21 mouse cellular contexts compared by ENCODE assay signal in genomic region chr9:66971116-66971515, GRCm38 (mm10). TPM values are rescaled to one million over a fixed set of nuclear protein-coding genes. Genes with fewer than 3 reads are reported as not detected.
DNase-seq lines count a peak whose midpoint lies in the region; ATAC-seq and TF ChIP-seq lines count a peak whose summit lies in the region.
"Had no signal": no experiment of that assay in that cellular context is flagged by ENCODE, and none has a peak within 500 bp of the region (broad histone marks: within the 10 kb centered on the region; RNA-seq: fewer than 3 reads in every experiment).

No protein-coding gene starts in this region.

- whole genome bisulfite sequencing in heart, embryonic 10.5 days: 82% methylated on average over 8 of the region's 8 CpGs
- 87% methylated on average over 8 of the region's 8 CpGs for WGBS in midbrain, embryonic 11.5 days
- WGBS in midbrain, postnatal 0 days: 88% methylated on average over 8 of the region's 8 CpGs

- H3K27me3 ChIP-seq in heart, embryonic 10.5 days (ENCODE audit: insufficient read depth, poor library complexity, severe bottlenecking): no peaks in the 10 kb centered on the region
- H3K27me3 ChIP-seq in midbrain, embryonic 11.5 days (ENCODE audit: control insufficient read depth, insufficient read depth, low read length): no peaks in the 10 kb centered on the region
- H3K27me3 ChIP-seq in midbrain, postnatal 0 days (ENCODE audit: insufficient read depth, low read length): no peaks in the 10 kb centered on the region
- H3K27me3 ChIP-seq: embryonic facial prominence, embryonic 13.5 days; embryonic facial prominence, embryonic 15.5 days; forebrain, embryonic 12.5 days had no signal

- peaks cover 5% of the 10 kb centered on the region for H3K4me1 ChIP-seq in heart, embryonic 10.5 days
- peaks cover 2% of the 10 kb centered on the region; the same call in 1 of the 2 replicates for H3K4me1 ChIP-seq in midbrain, embryonic 11.5 days (ENCODE audit: control insufficient read depth, insufficient read depth, low read length)
- no peaks in the 10 kb centered on the region for H3K4me1 ChIP-seq in midbrain, postnatal 0 days (ENCODE audit: insufficient read depth, low read length)

- no peak for ATAC-seq in midbrain, embryonic 11.5 days (ENCODE audit: low FRiP score)
- no peak for ATAC-seq in midbrain, postnatal 0 days (ENCODE audit: low FRiP score)
- ATAC-seq: forebrain, embryonic 14.5 days; forebrain, embryonic 16.5 days had no signal

- no peak for TF ChIP-seq CTCF in midbrain, postnatal 0 days (IDR thresholded peaks at IDR 0.05)

- H3K9ac ChIP-seq in midbrain, embryonic 11.5 days (ENCODE audit: low read length): no peak overlapping the region
- H3K9ac ChIP-seq in midbrain, postnatal 0 days (replicated peaks; ENCODE audit: low read length, poor library complexity, severe bottlenecking): no peak overlapping the region
- H3K9ac ChIP-seq: embryonic facial prominence, embryonic 13.5 days; embryonic facial prominence, embryonic 15.5 days; forebrain, embryonic 12.5 days had no signal

- H3K27ac ChIP-seq in heart, embryonic 10.5 days: no peak overlapping the region
- H3K27ac ChIP-seq in midbrain, embryonic 11.5 days (ENCODE audit: low read depth, low read length): no peak overlapping the region
- H3K27ac ChIP-seq in midbrain, postnatal 0 days (ENCODE audit: low read depth, low read length): no peak overlapping the region
- H3K27ac ChIP-seq: embryonic facial prominence, embryonic 13.5 days; embryonic facial prominence, embryonic 15.5 days; forebrain, embryonic 10.5 days; forebrain, embryonic 12.5 days had no signal

- DNase-seq in heart, embryonic 10.5 days (ENCODE audit: low spot score): peak; percentile 33
- no peak for DNase-seq in heart, postnatal 4 days
- DNase-seq in midbrain, embryonic 11.5 days (ENCODE audit: low spot score, missing footprints): peak; percentile 77
- no peak for DNase-seq in midbrain, postnatal 0 days (ENCODE audit: low spot score)
- DNase-seq: adrenal gland, adult 2 months; adrenal gland, postnatal 10 days; adrenal gland, postnatal 25 days; cerebellum, adult 11 months; cerebellum, adult 18-20 months; cerebellum, adult 8-10 months; cerebellum, adult 9-11 months; cerebellum, postnatal 14 days; cerebellum, postnatal 36 days; embryo, embryonic 11 days had no signal

- H3K9me3 ChIP-seq in heart, embryonic 10.5 days: no peaks in the 10 kb centered on the region
- no peaks in the 10 kb centered on the region for H3K9me3 ChIP-seq in midbrain, embryonic 11.5 days (ENCODE audit: control insufficient read depth, low read length)
- no peaks in the 10 kb centered on the region for H3K9me3 ChIP-seq in midbrain, postnatal 0 days (ENCODE audit: low read length)
- H3K9me3 ChIP-seq: embryonic facial prominence, embryonic 13.5 days; embryonic facial prominence, embryonic 15.5 days; forebrain, embryonic 10.5 days; forebrain, embryonic 12.5 days had no signal

- H3K4me3 ChIP-seq in heart, embryonic 10.5 days: no peak overlapping the region
- no peak overlapping the region for H3K4me3 ChIP-seq in midbrain, embryonic 11.5 days (ENCODE audit: low read depth, low read length)
- H3K4me3 ChIP-seq in midbrain, postnatal 0 days (ENCODE audit: low read depth, low read length): no peak overlapping the region
- H3K4me3 ChIP-seq: embryonic facial prominence, embryonic 13.5 days; embryonic facial prominence, embryonic 15.5 days; erythroblast, embryonic 14.5 days; forebrain, embryonic 10.5 days; forebrain, embryonic 12.5 days had no signal

- peaks cover 16% of the 10 kb centered on the region for H3K36me3 ChIP-seq in heart, embryonic 10.5 days
- no peaks in the 10 kb centered on the region for H3K36me3 ChIP-seq in midbrain, embryonic 11.5 days (ENCODE audit: control insufficient read depth, insufficient read depth, low read length)
- peaks cover 18% of the 10 kb centered on the region for H3K36me3 ChIP-seq in midbrain, postnatal 0 days (ENCODE audit: insufficient read depth, low read length)

- no peak overlapping the region for H3K4me2 ChIP-seq in midbrain, embryonic 11.5 days
- no peak overlapping the region for H3K4me2 ChIP-seq in midbrain, postnatal 0 days (ENCODE audit: low read depth, low read length, poor library complexity, severe bottlenecking)
- H3K4me2 ChIP-seq: embryonic facial prominence, embryonic 13.5 days; embryonic facial prominence, embryonic 15.5 days; forebrain, embryonic 12.5 days had no signal

RNA-seq across cellular contexts. Expression of gene Lactb, which starts 4.2 kb away (rescaled TPM):
- polyA plus RNA-seq in heart, embryonic 10.5 days (2016; fragmentation: Nextera tagmentation; extraction: Ambion mirVana): 10.1 and 11.4 TPM in 2 replicates
- total RNA-seq in heart, postnatal 4 days (2021): 10 to 100 TPM; 20.9 to 21.6 TPM
- polyA plus RNA-seq in midbrain, embryonic 11.5 days (2014; fragmentation: Nextera tagmentation; extraction: Ambion mirVana): 11.7 and 12.6 TPM in 2 replicates
- 18.6 and 18.8 TPM in 2 replicates for total RNA-seq in midbrain, postnatal 0 days (2014; rRNA removed)
- 9.6 and 12.9 TPM in 2 replicates for polyA plus RNA-seq in midbrain, postnatal 0 days (2015; fragmentation: Nextera tagmentation; extraction: Ambion mirVana)

RNA-seq across cellular contexts. Expression of gene Rps27l, which starts 25.2 kb away (rescaled TPM):
- polyA plus RNA-seq in heart, embryonic 10.5 days (2016; fragmentation: Nextera tagmentation; extraction: Ambion mirVana): 626 and 705 TPM in 2 replicates
- 100 to 1,000 TPM; 253 to 256 TPM for total RNA-seq in heart, postnatal 4 days (2021)
- polyA plus RNA-seq in midbrain, embryonic 11.5 days (2014; fragmentation: Nextera tagmentation; extraction: Ambion mirVana): 612 and 702 TPM in 2 replicates
- 45.8 and 51.7 TPM in 2 replicates for total RNA-seq in midbrain, postnatal 0 days (2014; rRNA removed)
- 160 and 168 TPM in 2 replicates for polyA plus RNA-seq in midbrain, postnatal 0 days (2015; fragmentation: Nextera tagmentation; extraction: Ambion mirVana)

RNA-seq across cellular contexts. Expression of gene Rab8b, which starts 51.6 kb away (rescaled TPM):
- polyA plus RNA-seq in heart, embryonic 10.5 days (2016; fragmentation: Nextera tagmentation; extraction: Ambion mirVana): 21.1 and 21.3 TPM in 2 replicates
- total RNA-seq in heart, postnatal 4 days (2021): 10 to 100 TPM; 17.8 to 18.5 TPM
- 29.5 and 37.1 TPM in 2 replicates for polyA plus RNA-seq in midbrain, embryonic 11.5 days (2014; fragmentation: Nextera tagmentation; extraction: Ambion mirVana)
- 26.0 and 29.6 TPM in 2 replicates for total RNA-seq in midbrain, postnatal 0 days (2014; rRNA removed)
- 15.2 and 18.2 TPM in 2 replicates for polyA plus RNA-seq in midbrain, postnatal 0 days (2015; fragmentation: Nextera tagmentation; extraction: Ambion mirVana)

Comparison
In these comparisons a context has a peak if more than half of its experiments do, and no peak if none do; other contexts are left out.
1. DNase-seq: peak in heart, embryonic 10.5 days (single experiment) and midbrain, embryonic 11.5 days (single experiment); none in heart, postnatal 4 days (single experiment) and midbrain, postnatal 0 days (single experiment).